Mouse (Mus musculus) layer of hippocampus, adult 2 months (tissue): ENCODE data around the gene Tacc2. TPM values are rescaled to one million over a fixed set of nuclear protein-coding genes. Genes with fewer than 3 reads are reported as not detected.

Experiments
- DNase-seq, 2 experiments: peaks; one replicate each; pipeline ENCODE4 v3.0.0; 2022; ENCODE audit warnings: low spot score in 2 of 2
- H3K27ac ChIP-seq: fragments of 200-600 bp; 2 replicates; pipeline ENCODE4 v1.8.1; 2022
- H3K4me3 ChIP-seq: fragments of 200-600 bp; 2 replicates; pipeline ENCODE4 v1.8.1; 2022; ENCODE audit warnings: mild to moderate bottlenecking
- CTCF ChIP-seq: fragments of 200-600 bp; conservative IDR thresholded peaks from 2 replicates; pipeline ENCODE4 v1.8.1; 2022; ENCODE audit warnings: antibody characterized with exemption, mild to moderate bottlenecking, moderate library complexity
- total RNA-seq, 2 experiments: library from RNA; stranded (reverse); gene quantifications; 2 replicates each; pipeline ENCODE4 v1.2.3; 2021

Gene Tacc2
- total RNA-seq, 2 experiments from 2014 or later, result 79.5 to 82.0 TPM

DNA sequence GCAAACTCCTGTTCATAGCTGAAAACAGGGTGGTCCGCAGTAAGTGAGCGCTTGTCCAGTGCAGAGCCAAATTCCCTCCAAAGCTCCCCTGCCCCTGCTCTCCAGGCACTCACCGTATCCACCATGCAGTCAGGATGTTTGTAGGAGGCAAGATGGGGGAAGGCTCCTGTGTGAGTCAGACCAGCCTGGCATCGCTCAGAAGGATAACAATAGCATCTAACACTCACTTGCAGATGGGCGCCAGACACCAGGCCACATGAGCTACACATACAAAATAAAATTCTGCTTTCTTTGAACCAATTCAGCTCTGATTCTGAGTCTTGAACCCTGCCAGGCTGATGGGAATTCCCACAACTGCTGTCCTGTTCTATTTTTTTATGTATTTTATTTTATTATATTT is 26.3 kb downstream of the Tacc2 start:
- H3K4me3 ChIP-seq, result no peak overlapping the region
- H3K27ac ChIP-seq, result peak overlapping the region; percentile 21
- no peak for TF ChIP-seq CTCF
- DNase-seq, result peak; percentile 65 to 81

DNA sequence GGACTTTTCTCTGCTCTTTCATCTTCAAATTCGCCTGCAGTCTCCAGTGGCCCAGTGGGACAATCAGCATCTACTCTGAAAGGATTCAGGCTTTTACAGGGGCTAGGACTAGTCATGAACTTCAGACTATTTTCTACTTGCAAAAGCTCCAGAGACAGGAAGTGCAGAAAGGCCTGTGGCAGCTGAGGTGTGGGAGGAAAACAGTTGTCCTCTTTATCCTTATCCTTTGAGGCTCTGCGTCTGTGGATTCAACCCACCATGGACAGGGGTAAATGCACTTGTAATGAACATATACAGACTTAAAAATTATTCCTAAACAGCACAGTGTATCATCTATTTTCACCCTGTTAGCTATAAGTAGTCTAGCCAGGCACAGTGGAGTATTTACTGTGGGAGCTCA is 27.2 kb downstream of the Tacc2 start:
- peak; percentile 23 to 42 for DNase-seq
- Histone ChIP-seq H3K27ac (peak overlapping the region; percentile 21; the same call in 1 of the 2 replicates), H3K4me3 (no peak overlapping the region)
- no peak for TF ChIP-seq CTCF

DNA sequence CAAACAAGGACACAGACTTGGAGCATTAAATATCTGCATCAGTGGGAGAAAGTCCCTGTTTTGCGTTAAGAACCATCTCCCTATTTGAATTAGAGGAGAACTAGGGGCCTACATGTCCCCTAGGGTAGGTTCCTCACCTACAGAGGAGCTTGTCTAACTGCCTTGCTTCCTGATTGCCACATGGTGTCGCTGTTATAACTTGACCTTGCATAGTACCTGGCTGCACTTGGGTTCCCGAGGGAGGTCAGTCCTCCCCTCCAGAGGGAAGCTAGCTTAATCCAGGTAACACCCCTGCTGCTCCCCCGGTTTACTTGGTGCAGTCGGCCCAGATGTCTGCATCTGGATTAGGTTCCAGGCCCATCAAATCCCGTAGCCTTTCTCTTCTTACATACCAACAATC is 27.9 kb downstream of the Tacc2 start:
- peak; percentile 80 for TF ChIP-seq CTCF
- Histone ChIP-seq H3K4me3 (no peak overlapping the region), H3K27ac (peak overlapping the region; percentile 15; the same call in 1 of the 2 replicates)
- no peak for DNase-seq

DNA sequence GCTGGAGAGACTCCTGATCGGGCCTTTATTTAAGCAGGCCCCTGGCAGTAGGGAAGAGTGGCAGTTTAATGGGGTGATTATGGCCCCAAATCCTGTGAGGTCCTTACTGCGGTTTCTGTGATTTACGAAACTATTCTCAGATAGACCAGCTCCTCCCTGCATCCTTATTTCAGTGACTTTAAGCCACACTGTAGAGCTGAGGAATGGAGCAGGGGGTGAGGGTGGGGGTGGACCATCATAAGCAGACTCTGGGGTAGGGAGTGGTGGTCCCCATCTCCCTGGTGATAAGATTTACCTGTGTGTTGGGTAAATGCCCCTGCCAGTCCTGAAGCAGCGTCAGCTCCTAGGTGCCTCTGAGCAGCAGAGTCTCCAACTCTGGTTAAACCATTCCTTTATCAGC is 29.7 kb downstream of the Tacc2 start:
- H3K4me3 ChIP-seq, result no peak overlapping the region
- no peak overlapping the region for H3K27ac ChIP-seq
- no peak for TF ChIP-seq CTCF
- DNase-seq, result no peak

DNA sequence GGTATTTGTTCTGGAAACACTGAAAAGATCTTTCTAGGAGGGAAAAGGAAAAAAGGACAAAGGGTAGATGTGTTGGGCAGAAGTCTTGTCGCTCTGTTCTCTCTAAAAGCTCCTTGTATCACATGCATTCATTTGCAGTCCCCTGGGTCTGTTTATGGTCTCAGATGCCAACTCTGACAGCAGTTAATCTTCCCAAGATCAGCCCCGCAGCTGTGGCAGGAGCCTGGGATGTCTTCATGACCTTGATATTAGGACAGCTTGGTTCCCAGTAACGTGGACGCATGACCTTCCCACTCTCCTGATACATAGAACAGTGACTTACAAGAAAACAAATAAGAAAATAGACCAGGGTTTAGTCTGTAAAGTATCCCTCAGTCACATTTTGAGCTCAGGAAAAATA is 36.7 kb downstream of the Tacc2 start:
- Histone ChIP-seq H3K27ac (no peak overlapping the region), H3K4me3 (no peak overlapping the region)
- DNase-seq, result no peak
- no peak for TF ChIP-seq CTCF

DNA sequence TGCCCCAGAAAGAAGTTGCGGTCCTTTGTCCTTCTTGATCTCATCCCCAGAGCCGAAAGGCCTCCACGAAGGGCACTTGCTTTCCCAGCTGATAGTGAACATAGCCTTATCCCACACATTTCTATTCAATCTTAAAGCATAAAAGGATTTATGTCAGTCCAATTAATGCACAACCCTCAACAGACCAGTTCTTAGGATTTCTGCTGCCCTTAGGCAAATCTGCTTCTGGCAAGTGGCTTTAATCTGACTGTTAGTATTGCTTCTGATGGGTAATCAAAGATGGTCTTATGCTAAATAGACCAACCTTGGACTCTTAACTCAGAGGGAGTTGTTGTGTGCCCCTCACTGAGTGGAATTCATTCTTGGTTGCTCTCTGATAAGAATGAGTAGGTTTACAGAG is 40.4 kb downstream of the Tacc2 start:
- no peak for TF ChIP-seq CTCF
- H3K27ac ChIP-seq, result no peak overlapping the region
- H3K4me3 ChIP-seq, result no peak overlapping the region
- DNase-seq, result no peak

DNA sequence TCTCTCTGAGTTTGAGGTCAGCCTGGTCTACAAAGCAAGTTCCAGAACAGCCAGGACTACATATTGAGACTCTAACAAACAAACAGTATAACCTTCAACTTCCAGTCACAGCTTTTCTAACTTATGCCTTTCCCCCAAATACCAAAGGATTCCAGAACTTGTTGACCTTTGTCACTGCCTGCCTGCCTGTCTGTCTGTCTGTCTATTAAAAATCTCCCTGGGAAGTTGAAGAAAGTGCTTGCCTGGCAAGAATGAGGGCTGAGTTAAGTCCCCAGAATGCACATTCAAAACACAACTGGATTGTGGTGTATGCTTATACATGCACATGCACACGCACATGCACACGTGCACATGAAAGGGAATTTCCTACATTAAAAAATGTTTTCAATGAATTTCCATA is 43.8 kb downstream of the Tacc2 start:
- DNase-seq, result no peak
- no peak overlapping the region for H3K4me3 ChIP-seq
- no peak for TF ChIP-seq CTCF
- no peak overlapping the region for H3K27ac ChIP-seq

DNA sequence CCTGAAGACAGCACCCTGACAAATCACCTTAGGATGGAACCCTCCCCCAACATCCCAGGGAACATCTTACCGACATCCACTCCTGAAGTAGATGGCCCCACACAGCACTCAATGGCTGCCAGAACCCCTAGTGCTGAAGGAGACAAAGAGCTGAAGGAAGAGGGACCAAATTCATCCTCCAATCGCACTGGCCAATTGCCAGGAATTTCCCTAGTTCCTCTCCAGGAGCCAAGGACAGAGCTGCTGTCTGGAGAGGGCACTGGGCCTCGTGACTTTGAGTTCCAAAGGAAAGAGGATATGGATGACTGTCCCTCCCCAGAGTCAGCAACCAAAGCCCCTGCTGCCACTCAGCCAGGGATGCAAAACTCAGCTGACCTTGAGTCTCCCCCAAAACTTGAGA is 44.7 kb downstream of the Tacc2 start:
- H3K4me3 ChIP-seq, result no peak overlapping the region
- DNase-seq, result no peak
- no peak for TF ChIP-seq CTCF
- no peak overlapping the region for H3K27ac ChIP-seq

DNA sequence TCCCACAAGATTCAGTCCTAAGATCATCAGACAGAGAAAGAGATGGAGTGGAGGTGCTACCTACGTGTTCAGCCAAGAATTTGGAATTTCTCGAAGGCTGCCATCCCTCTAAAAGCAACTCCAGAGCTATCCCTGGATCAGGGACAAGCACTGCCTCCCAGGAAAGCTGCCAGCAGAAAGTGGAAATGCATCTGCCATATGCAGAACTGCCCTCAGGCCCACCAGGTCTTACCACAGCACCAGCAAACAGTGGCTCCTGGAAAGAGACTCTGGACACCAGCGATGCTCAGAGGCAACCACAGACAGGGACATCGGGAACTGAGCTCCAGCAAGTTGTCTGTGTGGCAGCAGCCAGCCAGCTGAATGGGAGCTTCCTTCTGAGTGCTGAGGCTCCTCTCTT is 45.1 kb downstream of the Tacc2 start:
- no peak overlapping the region for H3K27ac ChIP-seq
- no peak for DNase-seq
- TF ChIP-seq CTCF, result no peak

DNA sequence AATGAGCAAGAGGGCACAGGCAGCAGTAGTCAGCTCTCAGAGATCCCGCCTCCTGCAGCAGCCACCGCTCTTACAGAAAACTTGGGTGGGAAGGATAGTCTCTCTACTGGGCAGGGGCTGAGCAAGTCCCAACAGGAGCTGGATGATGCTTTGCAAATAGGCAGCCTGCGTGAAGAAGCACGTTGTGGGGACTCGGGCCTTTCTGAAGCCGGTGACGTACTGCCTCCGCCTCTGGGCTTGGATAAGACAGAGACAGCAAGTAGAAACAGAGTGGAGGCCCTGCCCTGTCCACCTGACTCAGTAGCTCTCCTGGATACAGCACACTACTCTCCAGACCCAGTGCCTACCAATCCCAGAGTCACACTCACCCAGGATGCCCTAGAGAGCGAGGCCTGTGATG is 47.1 kb downstream of the Tacc2 start:
- no peak for DNase-seq
- no peak for TF ChIP-seq CTCF
- Histone ChIP-seq H3K4me3 (no peak overlapping the region), H3K27ac (no peak overlapping the region)

More for the DNA sequence above, 45.1 kb downstream of the Tacc2 start:
- H3K4me3 ChIP-seq, result no peak overlapping the region

DNA sequence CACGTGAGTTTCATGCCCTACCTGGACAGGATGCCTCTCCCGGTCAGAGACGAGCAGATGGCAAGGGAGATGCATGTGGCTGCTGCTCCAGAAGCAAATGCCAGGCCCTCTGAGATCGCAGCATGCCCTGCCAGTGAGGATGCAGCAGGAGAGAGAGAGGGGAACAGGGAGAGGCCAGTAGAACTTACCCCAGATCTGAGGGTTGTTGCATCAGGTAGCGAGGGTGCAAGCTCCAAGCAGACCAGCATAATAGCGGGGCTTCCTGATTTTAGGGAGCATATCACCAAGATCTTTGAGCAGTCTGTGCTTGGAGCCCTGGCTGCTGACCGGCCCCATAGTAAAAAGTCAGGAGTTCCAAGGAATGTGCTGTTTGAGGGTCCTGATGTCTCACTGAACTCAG is 48.1 kb downstream of the Tacc2 start:
- TF ChIP-seq CTCF, result no peak
- H3K27ac ChIP-seq, result no peak overlapping the region
- no peak overlapping the region for H3K4me3 ChIP-seq
- no peak for DNase-seq

DNA sequence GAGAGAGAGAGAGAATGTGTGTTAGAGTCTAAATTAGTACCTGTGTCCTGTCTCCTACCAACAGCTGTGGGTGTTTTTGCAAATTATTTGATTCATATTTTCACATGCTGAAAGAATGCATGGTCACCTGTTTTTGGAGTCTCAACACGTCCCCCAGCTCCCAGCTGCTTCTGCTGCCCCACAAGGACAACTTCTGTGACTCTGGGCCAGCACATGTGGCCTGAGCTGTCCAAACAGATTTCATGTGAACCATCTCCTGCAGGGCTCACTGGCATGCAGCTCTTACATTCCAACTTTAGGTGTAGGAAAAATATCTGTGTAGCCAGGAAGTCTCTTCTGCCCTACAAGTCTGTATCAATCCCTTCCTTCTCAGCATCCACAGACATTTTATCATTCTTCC is 51.4 kb downstream of the Tacc2 start:
- no peak for TF ChIP-seq CTCF
- no peak for DNase-seq
- H3K27ac ChIP-seq, result no peak overlapping the region
- H3K4me3 ChIP-seq, result no peak overlapping the region

DNA sequence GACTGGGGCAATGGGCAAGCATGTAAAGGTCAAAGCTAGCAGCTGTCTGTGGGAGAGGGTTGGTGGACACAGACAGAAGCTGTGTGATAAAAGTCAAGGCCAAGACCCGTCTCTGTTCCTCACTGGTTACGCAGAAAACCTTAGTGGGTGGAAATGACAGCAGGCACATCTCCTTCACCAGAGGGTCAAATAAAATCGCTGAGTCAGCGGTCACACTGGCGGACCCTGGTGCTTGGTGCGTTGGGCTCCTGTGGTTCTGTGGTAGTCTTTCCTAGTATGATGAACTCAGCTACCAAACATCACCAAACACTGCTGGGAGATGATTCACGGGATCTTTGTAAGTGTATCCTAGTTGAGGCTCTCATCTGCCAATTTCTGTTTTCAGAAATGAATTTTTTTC is 52.8 kb downstream of the Tacc2 start:
- TF ChIP-seq CTCF, result no peak
- no peak for DNase-seq
- Histone ChIP-seq H3K27ac (no peak overlapping the region), H3K4me3 (no peak overlapping the region)

DNA sequence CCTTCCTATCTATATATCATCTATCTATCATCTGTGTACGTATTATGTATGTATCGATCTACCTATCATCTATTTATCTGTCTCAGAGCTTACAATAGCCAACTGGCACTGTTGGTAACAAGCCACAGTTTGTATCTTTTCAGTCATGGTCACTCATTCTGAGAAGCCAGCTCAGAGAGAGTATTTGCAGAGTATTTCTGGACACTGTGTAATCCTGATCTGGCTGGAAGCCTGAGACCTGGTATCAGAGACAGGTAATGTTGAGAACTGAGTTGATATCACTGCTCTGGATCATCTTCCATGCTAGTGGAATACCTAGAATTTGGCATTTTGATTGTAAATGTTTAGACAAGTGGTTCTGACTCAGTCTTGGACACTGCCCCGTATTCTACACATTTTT is 53.7 kb downstream of the Tacc2 start:
- no peak overlapping the region for H3K27ac ChIP-seq
- DNase-seq, result no peak
- H3K4me3 ChIP-seq, result no peak overlapping the region
- TF ChIP-seq CTCF, result no peak
